Mouse (Mus musculus) megakaryocyte-erythroid progenitor cell, adult 5-6 weeks (primary cell): Measurements from ENCODE around the gene Olfr310. TPM values are rescaled to one million over a fixed set of nuclear protein-coding genes. Genes with fewer than 3 reads are reported as not detected.

Source experiments
- ATAC-seq: replicated peaks from 2 replicates; pipeline ENCODE4 v1.8.0; 2016; ENCODE audit warnings: mild to moderate bottlenecking, inconsistent platforms; ENCODE audit not compliant: severe bottlenecking, poor library complexity, low FRiP score, low TSS enrichment
- total RNA-seq, 2 experiments: library from RNA; stranded (forward) in 1 of 2; stranded (reverse) in 1 of 2; fragments of 200-1000, 215-1000 nt in 1 of 2; fragments of >200 nt in 1 of 2; fragmentation: Nextera tagmentation in 1 of 2; gene quantifications; 2 replicates each; pipeline ENCODE4 v1.2.3; 2014 to 2017

Olfr310 gene
- not detected in 2 replicates for total RNA-seq (2014; fragmentation: Nextera tagmentation)
- not detected in 2 replicates for total RNA-seq (2017)

GRCm38 (mm10) chr7:86277072-86277471 lies at the start of gene Olfr310:
Gene Olfr310 (minus strand): TSS chr7:86277172.
- ATAC-seq: no peak

- no peak for ATAC-seq
These were observed 48.6 kb upstream of the Olfr310 start, which contains the start of gene Olfr308 for GRCm38 (mm10) chr7:86325530-86325929. Gene Olfr308 (minus strand): TSS chr7:86325630.

DNA sequence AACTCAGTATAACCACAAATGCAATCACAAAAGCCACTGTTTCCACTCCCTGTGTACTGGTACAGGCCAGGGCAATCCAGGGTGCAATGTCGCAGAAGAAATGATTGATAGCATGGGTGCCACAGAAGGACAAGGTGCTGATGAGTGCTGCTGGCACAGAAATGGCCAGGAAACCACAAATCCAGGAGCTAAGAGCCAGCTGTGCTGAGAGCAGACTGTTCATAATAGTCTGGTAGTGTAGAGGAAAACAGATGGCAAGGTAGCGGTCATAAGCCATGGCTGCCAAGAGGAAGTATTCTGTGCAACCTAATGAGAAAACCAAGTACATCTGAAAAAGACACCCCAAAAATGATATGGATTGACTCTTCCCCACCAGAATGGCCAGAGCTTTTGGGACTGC lies 44.4 kb upstream of the Olfr310 start:
- ATAC-seq: no peak

DNA sequence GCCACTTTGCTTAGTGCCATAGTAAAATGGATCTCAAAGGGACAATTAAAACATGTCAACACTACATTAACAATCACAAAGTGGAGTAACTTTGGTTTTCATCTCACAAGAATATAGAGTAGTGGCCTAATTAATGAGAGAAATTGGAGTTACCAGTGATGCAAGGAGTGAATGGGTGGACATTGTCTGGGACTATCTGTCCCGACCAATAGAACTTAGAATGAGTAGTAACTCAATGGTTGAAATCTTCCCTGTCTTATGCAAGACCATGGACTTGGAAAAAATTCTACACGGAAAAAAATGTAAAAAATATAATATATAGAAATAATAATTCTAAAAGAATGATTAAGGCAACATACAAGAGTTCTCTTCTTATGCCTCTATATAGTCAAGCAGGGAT lies 36.6 kb upstream of the Olfr310 start, which contains the start of gene Olfr309:
TSS of gene Olfr309 (minus strand) at position 101 of the 400 bp plus-strand sequence.
- ATAC-seq: no peak

- no peak for ATAC-seq
These were observed 30.8 kb downstream of the Olfr310 start, which contains the start of gene Vmn2r76 for GRCm38 (mm10) chr7:86246208-86246607. Gene Vmn2r76 (minus strand): TSS chr7:86246308.

Other genes with a start within 250 kb of the Olfr310 start
- not detected in 2 replicates for gene Vmn2r75, start 105.4 kb downstream of the Olfr310 start, total RNA-seq (2014; fragmentation: Nextera tagmentation)
- not detected in 2 replicates for gene Vmn2r75, start 105.4 kb downstream of the Olfr310 start, total RNA-seq (2017)
- gene Vmn2r76, start 30.9 kb downstream of the Olfr310 start, total RNA-seq (2014; fragmentation: Nextera tagmentation): not detected in 2 replicates
- gene Vmn2r76, start 30.9 kb downstream of the Olfr310 start, total RNA-seq (2017): not detected in 2 replicates
- not detected in 2 replicates for gene Olfr309, start 36.5 kb upstream of the Olfr310 start, total RNA-seq (2014; fragmentation: Nextera tagmentation)
- not detected in 2 replicates for gene Olfr309, start 36.5 kb upstream of the Olfr310 start, total RNA-seq (2017)
- not detected in 2 replicates for gene Olfr308, start 48.5 kb upstream of the Olfr310 start, total RNA-seq (2014; fragmentation: Nextera tagmentation)
- gene Olfr308, start 48.5 kb upstream of the Olfr310 start, total RNA-seq (2017): not detected in 2 replicates
- not detected in 2 replicates for gene Olfr307, start 60.4 kb upstream of the Olfr310 start, total RNA-seq (2014; fragmentation: Nextera tagmentation)
- not detected in 2 replicates for gene Olfr307, start 60.4 kb upstream of the Olfr310 start, total RNA-seq (2017)
- not detected in 2 replicates for gene Olfr305, start 89.8 kb upstream of the Olfr310 start, total RNA-seq (2014; fragmentation: Nextera tagmentation)
- not detected in 2 replicates for gene Olfr305, start 89.8 kb upstream of the Olfr310 start, total RNA-seq (2017)
- gene Olfr304, start 109.5 kb upstream of the Olfr310 start, total RNA-seq (2014; fragmentation: Nextera tagmentation): not detected in 2 replicates
- gene Olfr304, start 109.5 kb upstream of the Olfr310 start, total RNA-seq (2017): not detected in 2 replicates
- gene Olfr303, start 120.6 kb upstream of the Olfr310 start, total RNA-seq (2014; fragmentation: Nextera tagmentation): not detected in 2 replicates
- gene Olfr303, start 120.6 kb upstream of the Olfr310 start, total RNA-seq (2017): not detected in 2 replicates
- not detected in 2 replicates for gene Olfr301, start 126.7 kb upstream of the Olfr310 start, total RNA-seq (2014; fragmentation: Nextera tagmentation)
- not detected in 2 replicates for gene Olfr301, start 126.7 kb upstream of the Olfr310 start, total RNA-seq (2017)
- not detected in 2 replicates for gene Olfr299, start 182.7 kb upstream of the Olfr310 start, total RNA-seq (2014; fragmentation: Nextera tagmentation)
- gene Olfr299, start 182.7 kb upstream of the Olfr310 start, total RNA-seq (2017): not detected in 2 replicates
- not detected in 2 replicates for gene Olfr298, start 215.3 kb upstream of the Olfr310 start, total RNA-seq (2014; fragmentation: Nextera tagmentation)
- not detected in 2 replicates for gene Olfr298, start 215.3 kb upstream of the Olfr310 start, total RNA-seq (2017)
- not detected in 2 replicates for gene Olfr297, start 242.8 kb upstream of the Olfr310 start, total RNA-seq (2014; fragmentation: Nextera tagmentation)
- not detected in 2 replicates for gene Olfr297, start 242.8 kb upstream of the Olfr310 start, total RNA-seq (2017)